Mouse (Mus musculus) heart, postnatal 0 days (tissue): ENCODE results near the gene Lrrc20.

ENCODE experiments used
- CTCF ChIP-seq: IDR thresholded peaks from 2 replicates; pipeline ENCODE4 v1.5.1; 2016; ENCODE audit warnings: antibody characterized with exemption, control low read depth, low read depth
- EP300 ChIP-seq: IDR thresholded peaks from 2 replicates; pipeline ENCODE4 v1.6.1; 2016; ENCODE audit warnings: antibody characterized with exemption, low read depth

DNA sequence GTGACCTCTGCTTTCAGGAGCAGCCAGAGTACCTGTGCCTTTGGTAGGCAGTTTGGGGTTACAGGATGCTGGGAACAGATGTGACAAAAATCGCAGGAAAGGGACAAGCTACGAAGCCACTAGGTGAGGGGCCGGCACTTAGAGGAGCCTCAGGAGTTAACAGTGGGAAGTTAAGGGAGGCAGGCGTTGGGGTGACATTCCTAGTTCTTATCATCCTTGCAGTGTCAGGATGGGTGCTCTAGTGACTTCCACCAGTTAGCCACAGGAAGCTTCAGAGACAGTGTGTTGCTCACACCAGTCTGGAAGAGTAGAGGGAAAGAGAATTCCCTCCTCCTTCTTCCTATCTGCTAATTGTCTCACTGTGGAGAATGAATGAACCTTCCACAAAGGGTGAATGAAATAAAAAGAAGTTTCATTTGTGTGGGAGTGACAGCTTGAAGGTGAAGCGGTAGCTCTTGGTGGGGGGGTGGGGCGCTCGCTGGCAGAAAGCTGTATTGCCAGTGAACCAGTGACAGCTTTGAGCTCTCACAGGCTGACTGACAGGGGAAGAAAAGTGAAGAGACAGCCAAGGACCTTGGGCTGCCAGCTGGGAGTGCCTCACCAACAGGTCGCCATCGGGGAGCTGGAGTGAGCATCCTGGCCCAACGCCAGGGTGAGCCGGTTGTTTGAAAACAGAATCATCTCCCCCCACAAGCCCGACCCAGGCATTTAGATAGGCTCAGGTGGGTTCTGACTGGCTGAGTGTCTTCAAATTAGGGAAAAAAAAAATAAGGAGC is 41.9 kb downstream of the Lrrc20 start:
- TF ChIP-seq CTCF (no peak), EP300 (no peak)
